Mouse (Mus musculus): ENCODE measurements at regions not wholly inside any gene's neighbourhood (a gene's known extent, or its start where the extent isn't known, plus 50 kb on each side); places are given as distances from the start of the nearest gene placed in this dataset.

GRCm38 (mm10) chr3:46869576-46870295 lies 421.7 kb upstream of the Pabpc4l start:
- no peak for DNase-seq (ENCODE audit: low spot score in 2 of 2)
- no peak overlapping the region for H3K27ac ChIP-seq
- no peak for TF ChIP-seq CTCF (conservative IDR thresholded peaks at IDR 0.05)
- no peak overlapping the region for H3K4me3 ChIP-seq

GRCm38 (mm10) chr3:46848400-46848983 lies 400.5 kb upstream of the Pabpc4l start:
- no peak for TF ChIP-seq CTCF (conservative IDR thresholded peaks at IDR 0.05)
- Histone ChIP-seq H3K27ac (no peak overlapping the region), H3K4me3 (no peak overlapping the region)
- DNase-seq (ENCODE audit: low spot score in 2 of 2): no peak

- H3K27ac ChIP-seq: no peak overlapping the region
- H3K4me3 ChIP-seq: no peak overlapping the region
- DNase-seq (ENCODE audit: low spot score in 2 of 2): no peak
- TF ChIP-seq CTCF (conservative IDR thresholded peaks at IDR 0.05): no peak
These were observed 380.7 kb upstream of the Pabpc4l start for GRCm38 (mm10) chr3:46828676-46829075.

Small RNAs in the stretch of these regions (microRNA-seq; reads per million reads assigned to microRNA genes)
- 0 reads per million in 2 experiments for gene Mir6379
